Mouse (Mus musculus) CD4-positive, CD25-positive, alpha-beta regulatory T cell, adult 2 months (primary cell): ENCODE measurements around the gene Alkbh7.

Experiments
- DNase-seq: peaks from one replicate; pipeline ENCODE4 v3.0.0-alpha.2; 2012; ENCODE audit warnings: low read depth, low spot score

Alkbh7 gene

DNA sequence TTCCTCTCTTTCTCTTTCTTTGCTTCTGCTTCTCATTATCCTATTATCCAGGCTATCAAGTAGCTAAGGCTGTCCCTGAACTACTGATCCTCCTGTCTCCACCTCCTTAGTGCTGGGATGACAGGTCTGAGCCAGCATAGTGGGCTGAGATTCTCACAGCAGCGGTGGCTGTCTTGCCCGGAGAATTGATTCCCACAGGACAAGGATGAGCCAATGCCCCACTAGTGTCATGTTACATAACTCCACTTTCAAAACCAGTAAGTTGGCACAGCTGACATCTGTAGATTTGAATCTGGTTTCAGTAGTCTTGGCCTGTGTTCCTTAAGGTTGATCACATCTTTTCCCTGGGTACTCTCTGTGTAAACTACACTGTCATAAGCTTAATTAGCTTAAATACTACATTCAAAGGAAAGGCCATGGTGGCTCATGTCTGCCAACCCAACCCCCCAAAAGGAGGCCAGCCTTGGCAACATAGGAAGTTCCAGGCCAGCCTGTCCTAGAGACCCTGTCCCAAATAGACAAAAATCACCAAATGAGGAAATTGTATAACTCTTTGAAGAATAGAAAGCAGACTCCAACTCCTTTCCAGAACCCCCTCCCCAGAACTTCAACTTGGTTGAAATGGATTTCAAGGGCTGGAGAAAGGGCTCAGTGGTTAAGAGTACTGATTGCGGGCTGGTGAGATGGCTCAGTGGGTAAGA is 10.9 kb upstream of the Alkbh7 start:
- no peak for DNase-seq

- no peak for DNase-seq
These were observed 8.7 kb upstream of the Alkbh7 start for GRCm38 (mm10) chr17:56988441-56988840.

DNA sequence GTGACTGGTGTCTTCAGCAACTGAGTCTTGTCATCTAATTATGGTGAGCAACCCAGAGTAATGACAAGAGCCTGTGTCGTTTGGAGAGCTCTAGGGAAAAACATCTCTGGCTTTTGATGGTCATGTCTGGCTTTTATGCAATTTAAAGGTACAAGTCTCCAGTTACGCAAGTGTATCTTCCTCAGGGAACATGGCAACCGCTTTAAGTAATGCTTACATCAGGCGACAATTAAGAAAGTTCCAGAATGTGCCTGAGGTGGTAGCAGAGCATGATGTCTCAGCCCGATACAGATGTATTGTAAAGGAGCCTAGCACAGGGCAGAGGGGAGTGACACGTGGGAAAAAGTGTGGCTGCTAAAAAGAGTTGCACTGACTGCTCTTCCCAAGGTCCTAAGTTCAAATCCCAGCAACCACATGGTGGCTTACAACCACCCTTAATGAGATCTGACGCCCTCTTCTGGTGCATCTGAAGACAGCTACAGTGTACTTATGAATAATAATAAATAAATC is 8.2 kb upstream of the Alkbh7 start:
- no peak for DNase-seq

DNA sequence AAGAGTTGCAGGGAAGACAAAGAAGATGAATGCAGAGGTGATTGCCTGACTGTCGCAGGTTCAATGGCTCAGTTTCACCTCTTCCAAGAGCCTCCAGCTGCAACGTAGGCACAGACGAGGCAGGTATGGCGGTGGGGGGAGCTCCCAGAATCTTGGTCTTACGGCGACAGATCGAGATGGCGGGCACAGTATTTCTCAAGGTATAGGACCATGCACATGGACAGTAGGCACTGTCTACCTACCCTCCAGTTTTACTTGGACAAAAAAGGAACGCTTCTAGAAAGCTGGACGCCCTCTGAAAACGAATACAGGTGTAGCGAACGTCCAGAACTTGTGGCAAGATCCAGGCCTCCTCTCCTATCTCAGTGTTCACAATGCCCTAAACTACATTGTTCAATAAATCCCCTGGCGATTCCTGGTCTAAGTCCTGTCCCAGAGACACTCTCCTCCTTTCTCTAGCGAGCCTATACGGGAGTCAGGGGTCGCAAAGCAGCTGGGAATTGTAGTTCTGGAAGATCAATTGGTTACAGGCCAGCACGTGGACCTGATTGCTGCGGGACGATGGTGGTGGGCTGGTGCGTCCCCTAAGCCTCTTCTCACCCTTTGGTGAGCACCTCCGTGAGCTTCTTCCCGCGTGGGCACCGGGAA is 7.5 kb upstream of the Alkbh7 start:
- peak; percentile 43 for DNase-seq

GRCm38 (mm10) chr17:56990115-56990746 is 6.9 kb upstream of the Alkbh7 start, which contains the start of gene Clpp:
TSS of gene Clpp (plus strand) at chr17:56990305.
- peak; percentile 98 for DNase-seq

- DNase-seq: no peak
These were observed 6.2 kb upstream of the Alkbh7 start for GRCm38 (mm10) chr17:56990966-56991365.

DNA sequence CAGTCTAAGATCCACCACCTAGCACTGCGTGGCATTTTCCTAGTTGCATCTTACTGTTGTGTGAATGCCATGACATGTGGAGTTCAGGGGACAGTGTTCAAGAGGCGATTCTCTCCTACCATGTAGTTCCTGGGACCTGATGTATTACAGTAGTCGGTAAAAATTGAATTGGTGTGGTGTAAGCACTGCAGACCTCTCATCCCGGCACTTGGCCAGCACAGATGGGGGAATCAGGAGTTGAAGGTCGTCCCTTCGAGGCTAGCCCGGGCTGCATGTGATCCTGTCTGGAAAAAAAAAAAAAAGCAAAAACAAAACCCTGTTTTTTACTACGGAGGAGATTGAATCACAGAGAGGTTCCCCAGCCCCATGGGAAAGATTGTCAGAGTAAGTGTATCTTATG is 2.1 kb upstream of the Alkbh7 start:
- no peak for DNase-seq

GRCm38 (mm10) chr17:56996506-56996905 is 633 bp upstream of the Alkbh7 start:
- no peak for DNase-seq

- DNase-seq: no peak
These were observed 2.3 kb downstream of the Alkbh7 start for GRCm38 (mm10) chr17:56999414-56999813.

DNA sequence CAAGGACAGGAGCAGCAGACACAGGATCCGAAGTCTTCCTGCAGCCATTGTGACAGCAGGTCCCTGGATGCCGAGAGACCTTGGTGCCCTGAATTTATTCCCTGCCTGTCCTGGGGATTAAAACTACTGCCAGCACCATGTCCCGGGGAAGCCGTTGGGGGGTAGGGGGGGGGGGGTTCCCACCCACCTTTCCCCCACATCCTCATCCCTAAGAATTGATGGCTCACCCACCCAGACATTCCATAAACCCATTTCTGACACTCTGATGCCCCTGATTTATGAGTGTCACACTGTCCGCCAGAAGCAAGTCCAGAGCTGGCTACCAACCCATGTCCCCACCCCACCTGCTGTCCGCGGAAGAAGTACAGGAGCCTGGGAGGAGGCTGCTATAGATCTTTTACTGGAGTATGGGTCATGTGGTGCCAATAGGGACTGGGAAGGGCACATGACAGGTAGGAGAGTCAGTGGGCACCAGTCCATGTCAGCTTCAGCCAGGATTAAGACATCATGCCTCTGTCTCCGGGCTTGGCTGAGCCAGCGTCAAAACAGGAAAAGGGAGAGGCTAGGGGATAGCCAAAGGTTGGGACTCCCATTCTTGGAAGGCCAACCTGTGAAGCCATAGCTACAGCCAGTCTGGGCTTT is 3.0 kb downstream of the Alkbh7 start, which contains the start of gene Pspn:
TSS of gene Pspn (minus strand) at position 51 of the 642 bp plus-strand sequence.
- no peak for DNase-seq

DNA sequence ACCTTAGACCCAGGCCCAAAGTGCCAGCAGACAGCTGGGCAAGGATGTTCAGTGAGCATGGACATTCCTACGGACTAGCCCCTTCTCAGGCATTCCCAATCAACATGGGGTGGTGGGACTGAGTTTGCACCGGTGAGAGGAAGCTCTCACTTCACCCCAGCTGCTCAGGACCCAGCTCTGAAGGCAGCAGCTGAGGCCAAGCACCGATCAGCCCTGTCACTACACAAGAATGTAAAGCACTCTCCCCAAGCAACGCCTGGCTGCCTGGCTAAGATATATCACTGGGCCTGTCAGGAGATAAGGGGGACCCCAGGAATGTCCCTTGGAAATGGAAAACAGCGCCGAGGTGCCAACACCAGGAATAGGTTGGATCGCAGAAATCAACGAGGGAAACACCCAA is 4.1 kb downstream of the Alkbh7 start:
- DNase-seq: no peak

DNA sequence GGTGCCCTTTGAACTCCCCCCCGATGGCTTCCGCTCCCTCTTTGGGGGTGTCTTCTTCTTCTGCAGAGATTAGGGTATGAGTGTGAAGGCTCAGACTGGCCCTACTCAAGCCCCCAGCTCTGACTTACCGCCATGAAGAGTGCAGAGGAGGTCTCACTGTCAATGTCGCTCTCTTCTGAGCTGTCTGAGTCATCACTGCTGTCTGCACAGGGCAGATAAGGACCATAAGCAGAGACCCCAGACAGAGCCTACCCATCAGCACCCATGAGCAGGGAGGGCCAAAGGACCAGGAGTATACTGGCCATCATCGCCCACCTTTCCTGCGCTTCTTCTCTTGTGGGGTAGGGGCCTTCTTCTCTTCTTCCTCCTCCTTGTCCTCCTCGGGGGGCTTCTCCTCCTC is 6.9 kb downstream of the Alkbh7 start:
- no peak for DNase-seq

DNA sequence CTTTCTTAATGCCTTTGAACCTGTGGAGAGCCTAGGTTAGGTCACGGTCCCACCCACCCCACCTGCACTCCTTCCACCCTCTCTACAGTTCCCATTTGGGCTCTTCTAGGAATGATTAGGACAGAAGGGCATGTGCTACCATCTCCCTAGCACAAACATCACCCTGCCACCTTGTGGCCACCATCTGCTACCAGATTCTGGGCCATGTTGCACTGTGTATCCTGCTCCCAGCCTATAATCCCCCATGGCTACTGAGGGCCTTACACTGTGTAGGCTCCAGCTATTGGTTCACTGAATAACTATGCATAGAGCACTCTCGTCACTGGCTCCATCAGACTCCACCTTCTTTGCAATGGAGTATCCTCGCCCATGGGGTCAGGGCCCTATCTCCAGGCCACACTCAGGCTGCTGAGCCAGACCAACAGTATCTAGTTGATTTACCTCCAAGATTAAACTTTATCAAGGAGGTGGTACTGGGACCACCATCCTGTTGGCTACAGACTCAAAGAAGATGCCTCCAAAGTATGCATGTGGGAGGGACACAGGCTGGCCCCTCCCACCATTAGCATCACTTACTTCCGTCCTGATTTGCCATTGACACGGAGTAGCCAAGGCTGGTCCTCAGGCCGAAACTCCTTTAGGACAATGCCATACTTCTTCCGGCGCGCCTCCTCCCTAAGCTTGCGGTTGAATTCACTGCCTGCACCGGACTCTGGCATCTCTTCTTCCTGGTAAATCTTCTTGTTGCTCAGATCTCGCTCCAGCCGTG is 10.2 kb downstream of the Alkbh7 start:
- peak; percentile 33 for DNase-seq

DNA sequence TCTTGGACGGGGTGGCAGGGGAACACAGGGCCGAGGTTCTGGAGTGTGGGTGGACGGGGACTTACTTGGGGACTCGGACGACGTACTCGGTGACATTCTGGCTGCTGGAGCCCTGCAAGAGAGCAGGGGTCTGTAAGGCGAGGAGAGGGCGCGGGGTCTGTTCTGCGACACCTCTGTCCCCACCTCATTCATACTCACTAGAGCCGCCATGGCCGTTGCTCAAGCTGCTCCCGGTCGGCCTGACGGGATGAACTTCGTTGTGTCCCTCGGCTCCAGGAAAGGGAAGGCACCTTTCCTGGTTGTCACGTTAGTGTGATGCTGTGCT is 13.7 kb downstream of the Alkbh7 start:
- no peak for DNase-seq

GRCm38 (mm10) chr17:57011236-57012141 is 14.3 kb downstream of the Alkbh7 start, which contains the start of the genes Gtf2f1 and Gm17949:
TSS of gene Gtf2f1 (minus strand) at chr17:57011288.
TSS of gene Gm17949 (plus strand) at chr17:57011469.
- peak; percentile 99 for DNase-seq

- DNase-seq: no peak
These were observed 15.2 kb downstream of the Alkbh7 start for GRCm38 (mm10) chr17:57012245-57012795.

- DNase-seq: no peak
These were observed 22.6 kb downstream of the Alkbh7 start for GRCm38 (mm10) chr17:57019693-57020092.

- no peak for DNase-seq
These were observed 23.8 kb downstream of the Alkbh7 start for GRCm38 (mm10) chr17:57020960-57021359.

GRCm38 (mm10) chr17:57027471-57027870 is 30.3 kb downstream of the Alkbh7 start:
- no peak for DNase-seq

DNA sequence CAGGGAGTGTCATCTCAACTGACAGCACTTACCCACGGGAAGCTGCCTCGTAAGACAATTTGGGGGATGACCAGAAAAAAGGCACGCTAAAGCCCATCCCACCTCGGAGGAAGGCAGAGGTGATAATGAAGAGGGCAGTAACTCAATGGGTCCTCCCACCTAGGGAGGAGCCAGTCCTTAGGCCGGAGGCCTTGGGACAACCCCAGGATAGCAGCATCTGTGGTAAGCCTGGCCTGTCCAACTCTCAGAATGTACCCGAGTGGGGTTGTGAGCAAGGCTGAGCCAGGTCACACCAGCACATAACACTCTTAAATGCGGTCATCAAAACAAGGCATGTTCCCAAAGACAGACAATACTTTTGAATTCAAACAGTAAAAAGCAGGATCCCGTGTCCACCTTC is 32.6 kb downstream of the Alkbh7 start:
- DNase-seq: no peak
